Mouse (Mus musculus) thymus, adult 2 months (tissue): Measurements from ENCODE around the gene Batf2. TPM values are rescaled to one million over a fixed set of nuclear protein-coding genes. Genes with fewer than 3 reads are reported as not detected.

Source experiments
- DNase-seq: peaks from one replicate; pipeline ENCODE4 v3.0.0; 2021
- H3K27ac ChIP-seq: fragments of 200-500 bp; 2 replicates; pipeline ENCODE4 v1.5.1; 2012; ENCODE audit warnings: low read length, control low read depth; ENCODE audit not compliant: control insufficient read depth, insufficient read depth
- H3K27me3 ChIP-seq: fragments of 200-500 bp; 2 replicates; pipeline ENCODE4 v1.6.1; 2012; ENCODE audit warnings: mild to moderate bottlenecking, low read length, moderate library complexity, mixed read lengths; ENCODE audit not compliant: control insufficient read depth, insufficient read depth
- H3K36me3 ChIP-seq: fragments of 200-500 bp; 2 replicates; pipeline ENCODE4 v1.6.1; 2012; ENCODE audit warnings: mild to moderate bottlenecking, low read length, moderate library complexity; ENCODE audit not compliant: control insufficient read depth, insufficient read depth
- H3K4me1 ChIP-seq: fragments of 200-500 bp; replicated peaks from 2 replicates; pipeline ENCODE4 v1.6.1; 2012; ENCODE audit warnings: low read length; ENCODE audit not compliant: control insufficient read depth, insufficient read depth
- H3K4me3 ChIP-seq: fragments of 200-500 bp; 2 replicates; pipeline ENCODE4 v1.5.1; 2012; ENCODE audit warnings: mild to moderate bottlenecking, low read length, control low read depth, moderate library complexity; ENCODE audit not compliant: control insufficient read depth, insufficient read depth
- CTCF ChIP-seq: fragments of 200-500 bp; IDR thresholded peaks from 2 replicates; pipeline ENCODE4 v1.5.1; 2012; ENCODE audit warnings: mild to moderate bottlenecking, control low read depth, low read length, moderate library complexity, borderline replicate concordance; ENCODE audit not compliant: control insufficient read depth, poor library complexity, insufficient read depth; ENCODE audit errors: extremely low read depth
- POLR2A ChIP-seq: fragments of 200-500 bp; IDR thresholded peaks from 2 replicates; pipeline ENCODE4 v1.6.1; 2012; ENCODE audit warnings: mild to moderate bottlenecking, low read length, control low read depth, moderate library complexity; ENCODE audit not compliant: control insufficient read depth, poor library complexity, insufficient read depth; ENCODE audit errors: extremely low read depth
- WGBS: fragments of 180-500 bp; shearing (Covaris S2); methylation state at CpG from one replicate; pipeline ENCODE4 v1.1.7; 2018; 5-methylcytosine and 5-hydroxymethylcytosine counted together
- polyA plus RNA-seq: library from polyadenylated mRNA; depleted of rRNA; stranded (reverse); fragments of >200 nt; gene quantifications from 2 replicates; pipeline ENCODE4 v1.2.3, GENCODE M21; 2012

Batf2 gene
- polyA plus RNA-seq, 1 experiment, result 4.6 TPM

GRCm38 (mm10) chr19:6178775-6179174, 38.0 kb downstream of the Batf2 start:
- no peak overlapping the region for H3K27ac ChIP-seq
- 92% methylated on average over 6 of the region's 6 CpGs for WGBS
- H3K27me3 ChIP-seq, result no peaks in the 10 kb centered on the region
- H3K36me3 ChIP-seq, result no peaks in the 10 kb centered on the region
- DNase-seq, result no peak
- TF ChIP-seq CTCF (no peak), POLR2A (no peak)
- H3K4me3 ChIP-seq, result no peak overlapping the region
- H3K4me1 ChIP-seq, result peaks cover 7% of the 10 kb centered on the region

GRCm38 (mm10) chr19:6181629-6182028, 40.8 kb downstream of the Batf2 start:
- Histone ChIP-seq H3K36me3 (no peaks in the 10 kb centered on the region), H3K27ac (no peak overlapping the region), H3K27me3 (no peaks in the 10 kb centered on the region), H3K4me3 (no peak overlapping the region), H3K4me1 (peaks cover 5% of the 10 kb centered on the region)
- no peak for TF ChIP-seq CTCF
- TF ChIP-seq POLR2A, result no peak
- no peak for DNase-seq
- WGBS, result 20% methylated on average over 5 of the region's 5 CpGs

GRCm38 (mm10) chr19:6182534-6182933, 41.8 kb downstream of the Batf2 start:
- TF ChIP-seq CTCF (no peak), POLR2A (no peak)
- H3K27me3 ChIP-seq, result no peaks in the 10 kb centered on the region
- no peak overlapping the region for H3K4me3 ChIP-seq
- H3K27ac ChIP-seq, result no peak overlapping the region
- 4% methylated on average over 3 of the region's 3 CpGs for WGBS
- H3K36me3 ChIP-seq, result no peaks in the 10 kb centered on the region
- DNase-seq, result no peak
- peaks cover 5% of the 10 kb centered on the region for H3K4me1 ChIP-seq

GRCm38 (mm10) chr19:6184131-6184530, 43.3 kb downstream of the Batf2 start, which contains the start of gene Majin:
Majin (plus strand) TSS chr19:6184388.
- no peak for TF ChIP-seq CTCF
- no peak for TF ChIP-seq POLR2A
- peaks cover 5% of the 10 kb centered on the region for H3K4me1 ChIP-seq
- DNase-seq, result no peak
- 89% methylated on average over 23 of the region's 23 CpGs for WGBS
- no peaks in the 10 kb centered on the region for H3K27me3 ChIP-seq
- no peak within 1 kb of the TSS for H3K4me3 ChIP-seq
- H3K36me3 ChIP-seq, result no peaks in the 10 kb centered on the region
- no peak within 1 kb of the TSS for H3K27ac ChIP-seq

GRCm38 (mm10) chr19:6204265-6204664, 63.5 kb downstream of the Batf2 start:
- no peak overlapping the region for H3K27ac ChIP-seq
- no peaks in the 10 kb centered on the region for H3K4me1 ChIP-seq
- H3K27me3 ChIP-seq, result no peaks in the 10 kb centered on the region
- no peak overlapping the region for H3K4me3 ChIP-seq
- DNase-seq, result no peak
- no peak for TF ChIP-seq POLR2A
- TF ChIP-seq CTCF, result no peak
- WGBS, result 92% methylated on average over 2 of the region's 2 CpGs
- H3K36me3 ChIP-seq, result no peaks in the 10 kb centered on the region

- 90% methylated on average over 5 of the region's 5 CpGs for WGBS
- Histone ChIP-seq H3K4me3 (no peak overlapping the region), H3K27ac (no peak overlapping the region), H3K4me1 (no peaks in the 10 kb centered on the region), H3K36me3 (no peaks in the 10 kb centered on the region), H3K27me3 (no peaks in the 10 kb centered on the region)
- TF ChIP-seq CTCF, result no peak
- TF ChIP-seq POLR2A, result no peak
- no peak for DNase-seq
Observed at GRCm38 (mm10) chr19:6206716-6207115, 65.9 kb downstream of the Batf2 start.
